Mouse (Mus musculus): Measurements from ENCODE around the gene Arhgdig. TPM values are rescaled to one million over a fixed set of nuclear protein-coding genes. Genes with fewer than 3 reads are reported as not detected.

Arhgdig gene
- total RNA-seq, 2 experiments from 2014 or later = 103 to 107 TPM

Other genes starting within 250 kb of the Arhgdig start
- gene Capn15, start 222.0 kb downstream of the Arhgdig start, total RNA-seq (2021) = 10 to 100 TPM; 47.0 to 51.6 TPM
- gene Rab11fip3, start 138.2 kb downstream of the Arhgdig start, total RNA-seq (2021) = 100 to 1,000 TPM in 1 of 2 experiments, 10 to 100 TPM in 1; 95.8 to 103 TPM
- gene Decr2, start 117.4 kb downstream of the Arhgdig start, total RNA-seq (2021) = 10 to 100 TPM; 26.4 to 27.9 TPM
- 1 to 10 TPM; 3.3 to 3.7 TPM for gene Nme4, start 112.2 kb downstream of the Arhgdig start, total RNA-seq (2021)
- gene Tmem8, start 94.5 kb downstream of the Arhgdig start, total RNA-seq (2021) = 10 to 100 TPM; 11.6 to 13.0 TPM
- 10 to 100 TPM; 62.6 to 68.7 TPM for gene Mrpl28, start 84.3 kb downstream of the Arhgdig start, total RNA-seq (2021)
- gene Axin1, start 69.1 kb downstream of the Arhgdig start, total RNA-seq (2021) = 10 to 100 TPM; 21.1 to 21.6 TPM
- gene Pdia2, start 8.7 kb downstream of the Arhgdig start, total RNA-seq (2021) = under 1 TPM; 0.32 to 0.73 TPM
- gene Rgs11, start 4.8 kb downstream of the Arhgdig start, total RNA-seq (2021) = 10 to 100 TPM; 36.6 to 43.5 TPM
- 10 to 100 TPM; 13.9 to 14.2 TPM for gene Fam234a, start 36.5 kb upstream of the Arhgdig start, total RNA-seq (2021)
- 10 to 100 TPM; 78.1 to 84.7 TPM for gene Luc7l, start 45.1 kb upstream of the Arhgdig start, total RNA-seq (2021)
- 10 to 100 TPM; 75.2 to 75.9 TPM for gene Neurl1b, start 207.0 kb upstream of the Arhgdig start, total RNA-seq (2021)